ENCODE assay signal across 20 mouse cellular contexts in the genomic region with DNA sequence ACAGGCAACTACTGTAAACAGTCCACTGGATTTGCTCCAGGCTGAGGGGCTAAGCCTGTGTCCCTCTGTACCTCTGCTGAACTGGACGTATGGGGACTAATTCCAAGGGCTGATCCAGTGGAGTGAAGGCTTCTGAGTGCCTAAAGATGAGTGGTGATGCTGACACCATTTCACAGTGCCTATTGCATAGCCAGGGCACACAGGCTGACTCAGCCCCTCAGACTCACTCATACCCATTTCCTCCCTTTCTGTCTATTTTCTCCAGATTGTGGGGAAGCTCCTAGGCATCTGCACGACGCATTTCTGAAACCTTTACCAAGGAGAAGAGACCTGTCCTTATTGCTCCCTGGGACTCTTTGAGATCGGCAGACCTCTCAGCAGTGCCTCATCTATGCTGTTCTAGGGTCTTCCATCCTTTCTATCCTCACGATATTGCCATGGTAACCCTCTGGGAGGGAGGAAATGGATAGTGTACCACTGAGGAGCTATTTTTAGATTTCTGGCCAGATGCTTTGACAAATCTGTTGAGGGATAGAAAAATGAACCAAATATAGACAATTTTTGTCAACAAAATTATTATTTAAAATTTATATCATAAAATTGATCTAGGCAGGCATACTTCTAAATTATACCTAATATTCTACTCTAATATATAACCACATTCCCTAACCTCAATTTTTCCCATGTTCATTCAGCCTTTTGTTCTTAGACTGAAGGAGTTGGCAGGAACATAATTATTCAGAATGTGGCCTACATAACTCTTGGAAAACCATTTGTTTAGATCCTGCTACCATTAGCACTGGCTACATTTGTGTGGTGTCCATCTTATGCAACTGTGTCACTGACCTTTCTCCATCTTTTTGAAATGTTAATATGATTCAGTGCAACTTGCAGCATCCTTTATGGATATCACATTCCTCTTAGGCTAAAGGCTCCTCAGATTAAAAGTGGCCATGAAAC.
DNase-seq lines count a peak whose midpoint lies in the region; ATAC-seq lines count a peak whose summit lies in the region.
"Had no signal": no experiment of that assay in that cellular context is flagged by ENCODE, and none has a peak within 500 bp of the region (broad histone marks: within the 10 kb centered on the region; RNA-seq: fewer than 3 reads in every experiment).

No protein-coding gene starts in this region.

- no peak overlapping the region for H3K4me2 ChIP-seq in hindbrain, embryonic 15.5 days
- H3K4me2 ChIP-seq in midbrain, embryonic 11.5 days: no peak overlapping the region
- H3K4me2 ChIP-seq: embryonic facial prominence, embryonic 13.5 days; heart, embryonic 15.5 days; hindbrain, embryonic 12.5 days; limb, embryonic 12.5 days; liver, embryonic 13.5 days; lung, embryonic 15.5 days had no signal

- DNase-seq in hindbrain, embryonic 10.5 days (ENCODE audit: low spot score): no peak
- DNase-seq in midbrain, embryonic 11.5 days (ENCODE audit: low spot score, missing footprints): peak; percentile 71
- no peak for DNase-seq in midbrain, embryonic 10.5 days (ENCODE audit: low spot score)
- DNase-seq in layer of hippocampus, postnatal 14 days (ENCODE audit: low spot score in 2 of 2): peak; percentile 17 to 62
- DNase-seq in telencephalon, adult 2 months (ENCODE audit: low read depth, low spot score): peak; percentile 47
- no peak for DNase-seq in urinary bladder, postnatal 10 days (ENCODE audit: low spot score)
- DNase-seq: cerebellum, adult 11 months; heart, adult 18-20 months; kidney, postnatal 10 days; liver, embryonic 13.5 days; right cerebral cortex, postnatal 25 days; thymus, postnatal 25 days had no signal

- 0 out of 2 replicates have a peak, but pooled peaks have one; percentile 56 for ATAC-seq in hindbrain, embryonic 15.5 days (ENCODE audit: low FRiP score, low read depth)
- ATAC-seq in midbrain, embryonic 11.5 days (ENCODE audit: low FRiP score): no peak
- ATAC-seq: intestine, postnatal 0 days had no signal

- no peak overlapping the region for H3K4me3 ChIP-seq in hindbrain, embryonic 15.5 days
- H3K4me3 ChIP-seq in hindbrain, embryonic 10.5 days: no peak overlapping the region
- no peak overlapping the region for H3K4me3 ChIP-seq in midbrain, embryonic 11.5 days (ENCODE audit: low read depth, low read length)
- no peak overlapping the region for H3K4me3 ChIP-seq in midbrain, embryonic 10.5 days
- H3K4me3 ChIP-seq: embryonic facial prominence, embryonic 13.5 days; heart, embryonic 15.5 days; hindbrain, embryonic 12.5 days; limb, embryonic 12.5 days; liver, embryonic 13.5 days; lung, embryonic 15.5 days had no signal

- H3K36me3 ChIP-seq in hindbrain, embryonic 15.5 days: no peaks in the 10 kb centered on the region
- H3K36me3 ChIP-seq in hindbrain, embryonic 10.5 days: no peaks in the 10 kb centered on the region
- no peaks in the 10 kb centered on the region for H3K36me3 ChIP-seq in midbrain, embryonic 11.5 days (ENCODE audit: control insufficient read depth, insufficient read depth, low read length)
- no peaks in the 10 kb centered on the region for H3K36me3 ChIP-seq in midbrain, embryonic 10.5 days
- H3K36me3 ChIP-seq: embryonic facial prominence, embryonic 13.5 days; heart, embryonic 15.5 days; hindbrain, embryonic 12.5 days; limb, embryonic 12.5 days; liver, embryonic 13.5 days; lung, embryonic 15.5 days had no signal

- H3K9me3 ChIP-seq in hindbrain, embryonic 15.5 days: no peaks in the 10 kb centered on the region
- H3K9me3 ChIP-seq in hindbrain, embryonic 10.5 days: no peaks in the 10 kb centered on the region
- no peaks in the 10 kb centered on the region for H3K9me3 ChIP-seq in midbrain, embryonic 11.5 days (ENCODE audit: control insufficient read depth, low read length)
- H3K9me3 ChIP-seq in midbrain, embryonic 10.5 days (replicated peaks): no peaks in the 10 kb centered on the region
- H3K9me3 ChIP-seq: embryonic facial prominence, embryonic 13.5 days; heart, embryonic 15.5 days; hindbrain, embryonic 12.5 days; limb, embryonic 12.5 days; liver, embryonic 13.5 days; lung, embryonic 15.5 days had no signal

- no peaks in the 10 kb centered on the region for H3K27me3 ChIP-seq in hindbrain, embryonic 15.5 days
- no peaks in the 10 kb centered on the region for H3K27me3 ChIP-seq in hindbrain, embryonic 10.5 days (ENCODE audit: insufficient read depth, poor library complexity, severe bottlenecking)
- no peaks in the 10 kb centered on the region for H3K27me3 ChIP-seq in midbrain, embryonic 11.5 days (ENCODE audit: control insufficient read depth, insufficient read depth, low read length)
- H3K27me3 ChIP-seq in midbrain, embryonic 10.5 days (ENCODE audit: low read depth, poor library complexity, severe bottlenecking): no peaks in the 10 kb centered on the region
- H3K27me3 ChIP-seq: embryonic facial prominence, embryonic 13.5 days; heart, embryonic 15.5 days; hindbrain, embryonic 12.5 days; limb, embryonic 12.5 days; liver, embryonic 13.5 days; lung, embryonic 15.5 days had no signal

- 66% methylated on average over 5 of the region's 5 CpGs for WGBS in hindbrain, embryonic 15.5 days
- 83% methylated on average over 5 of the region's 5 CpGs for WGBS in hindbrain, embryonic 10.5 days
- WGBS in midbrain, embryonic 11.5 days: 78% methylated on average over 5 of the region's 5 CpGs
- 89% methylated on average over 5 of the region's 5 CpGs for WGBS in midbrain, embryonic 10.5 days

- no peak overlapping the region for H3K9ac ChIP-seq in hindbrain, embryonic 15.5 days
- H3K9ac ChIP-seq in midbrain, embryonic 11.5 days (ENCODE audit: low read length): no peak overlapping the region
- H3K9ac ChIP-seq: embryonic facial prominence, embryonic 13.5 days; heart, embryonic 15.5 days; hindbrain, embryonic 12.5 days; limb, embryonic 12.5 days; liver, embryonic 13.5 days; lung, embryonic 15.5 days had no signal

- H3K4me1 ChIP-seq in hindbrain, embryonic 15.5 days (replicated peaks): no peaks in the 10 kb centered on the region
- H3K4me1 ChIP-seq in hindbrain, embryonic 10.5 days (replicated peaks): no peaks in the 10 kb centered on the region; the same call in 1 of the 2 replicates
- no peaks in the 10 kb centered on the region; the same call in 1 of the 2 replicates for H3K4me1 ChIP-seq in midbrain, embryonic 11.5 days (ENCODE audit: control insufficient read depth, insufficient read depth, low read length)
- peaks cover 7% of the 10 kb centered on the region for H3K4me1 ChIP-seq in midbrain, embryonic 10.5 days
- H3K4me1 ChIP-seq: embryonic facial prominence, embryonic 13.5 days; heart, embryonic 15.5 days; hindbrain, embryonic 12.5 days; limb, embryonic 12.5 days; liver, embryonic 13.5 days; lung, embryonic 15.5 days had no signal

- no peak overlapping the region; the same call in 1 of the 2 replicates for H3K27ac ChIP-seq in hindbrain, embryonic 15.5 days (replicated peaks)
- H3K27ac ChIP-seq in hindbrain, embryonic 10.5 days: no peak overlapping the region
- no peak overlapping the region for H3K27ac ChIP-seq in midbrain, embryonic 11.5 days (ENCODE audit: low read depth, low read length)
- no peak overlapping the region for H3K27ac ChIP-seq in midbrain, embryonic 10.5 days (replicated peaks)
- H3K27ac ChIP-seq: embryonic facial prominence, embryonic 13.5 days; heart, embryonic 15.5 days; hindbrain, embryonic 12.5 days; limb, embryonic 12.5 days; liver, embryonic 13.5 days; lung, embryonic 15.5 days; stomach, postnatal 0 days had no signal

Comparison
In these comparisons a context has a peak if more than half of its experiments do, and no peak if none do; other contexts are left out.
1. DNase-seq: peak in midbrain, embryonic 11.5 days (single experiment), layer of hippocampus, postnatal 14 days (2 of 2) and telencephalon, adult 2 months (single experiment); none in hindbrain, embryonic 10.5 days (single experiment), midbrain, embryonic 10.5 days (single experiment) and urinary bladder, postnatal 10 days (single experiment).